Mouse (Mus musculus) ES-E14 (cell line): ENCODE measurements at regions not wholly inside any gene's neighbourhood (a gene's known extent, or its start where the extent isn't known, plus 50 kb on each side); places are given as distances from the start of the nearest gene placed in this dataset.

ENCODE experiments used
- DNase-seq: peaks from one replicate; pipeline ENCODE4 v3.0.0-alpha.2; 2013; ENCODE audit warnings: low read depth, low spot score
- H3K27ac ChIP-seq: 2 replicates; pipeline ENCODE4 v1.5.1; 2012; ENCODE audit warnings: low read depth, mild to moderate bottlenecking, low read length, moderate library complexity, mixed read lengths; ENCODE audit not compliant: poor library complexity, insufficient read depth, severe bottlenecking
- H3K36me3 ChIP-seq: 2 replicates; pipeline ENCODE4 v1.6.1; 2012; ENCODE audit warnings: mild to moderate bottlenecking, low read length, moderate library complexity, mixed read lengths; ENCODE audit not compliant: control insufficient read depth, poor library complexity, insufficient read depth, severe bottlenecking
- H3K4me1 ChIP-seq, 2 experiments: fragments of 150-350 bp in 1 of 2; sonication (generic) in 1 of 2; 2 replicates each; pipeline ENCODE4 v1.6.1; 2012; ENCODE audit warnings: low read length in 2 of 2, mild to moderate bottlenecking in 1 of 2, mixed read lengths in 1 of 2; ENCODE audit not compliant: control insufficient read depth in 2 of 2, insufficient read depth in 2 of 2, poor library complexity in 1 of 2
- H3K4me3 ChIP-seq, 2 experiments: fragments of 150-350 bp in 1 of 2; sonication (generic) in 1 of 2; 2 replicates each; pipeline ENCODE4 v1.5.1; 2012; ENCODE audit warnings: low read length in 2 of 2, low read depth in 1 of 2, mild to moderate bottlenecking in 1 of 2, mixed read lengths in 1 of 2; ENCODE audit not compliant: insufficient read depth in 1 of 2, poor library complexity in 1 of 2, severe bottlenecking in 1 of 2
- H3K9ac ChIP-seq: 2 replicates; pipeline ENCODE4 v1.6.1; 2012; ENCODE audit warnings: low read depth, mild to moderate bottlenecking, low read length, mixed read lengths; ENCODE audit not compliant: poor library complexity, insufficient read depth, severe bottlenecking
- H3K9me3 ChIP-seq: fragments of 150-350 bp; sonication (generic); 2 replicates; pipeline ENCODE4 v1.6.1; 2012; ENCODE audit warnings: low read depth, mild to moderate bottlenecking, low read length; ENCODE audit not compliant: control insufficient read depth, insufficient read depth
- CHD2 ChIP-seq: IDR thresholded peaks from 2 replicates; pipeline ENCODE4 v1.6.1; 2014; ENCODE audit warnings: mild to moderate bottlenecking, low read depth, low read length, inconsistent platforms
- HCFC1 ChIP-seq: IDR thresholded peaks from 2 replicates; pipeline ENCODE4 v1.6.1; 2012; ENCODE audit warnings: low read length, inconsistent platforms, borderline replicate concordance; ENCODE audit not compliant: insufficient read depth
- MAFK ChIP-seq: IDR thresholded peaks from 2 replicates; pipeline ENCODE4 v1.6.1; 2014; ENCODE audit warnings: mild to moderate bottlenecking, low read depth, low read length, inconsistent platforms; ENCODE audit not compliant: insufficient read depth
- ZC3H11A ChIP-seq: IDR thresholded peaks from 2 replicates; pipeline ENCODE4 v1.6.1; 2012; ENCODE audit warnings: low read depth, mild to moderate bottlenecking, inconsistent platforms, low read length, borderline replicate concordance
- ZNF384 ChIP-seq: IDR thresholded peaks from 2 replicates; pipeline ENCODE4 v1.6.1; 2012; ENCODE audit warnings: low read depth, low read length, inconsistent platforms
- in situ Hi-C, 2 experiments: fragments of 600-800 bp; cut with MboI; formaldehyde crosslinking; loops; one replicate each; pipeline ENCODE4 v1.15.1; 2025; ENCODE audit warnings: low sequenced_read_pairs in 2 of 2, inconsistent platforms in 1 of 2; ENCODE audit not compliant: unreplicated experiment in 2 of 2

- Histone ChIP-seq H3K9ac (no peak overlapping the region), H3K4me1 (no peaks in the 10 kb centered on the region), H3K9me3 (no peaks in the 10 kb centered on the region), H3K36me3 (no peaks in the 10 kb centered on the region), H3K27ac (no peak overlapping the region), H3K4me3 (no peak overlapping the region)
- TF ChIP-seq MAFK (no peak), HCFC1 (no peak), CHD2 (no peak), ZC3H11A (no peak), ZNF384 (no peak)
- in situ Hi-C loops: no loop called here
- DNase-seq: no peak
These were observed 61.8 kb upstream of the Dync1i1 start for GRCm38 (mm10) chr6:5663433-5664175.

DNA sequence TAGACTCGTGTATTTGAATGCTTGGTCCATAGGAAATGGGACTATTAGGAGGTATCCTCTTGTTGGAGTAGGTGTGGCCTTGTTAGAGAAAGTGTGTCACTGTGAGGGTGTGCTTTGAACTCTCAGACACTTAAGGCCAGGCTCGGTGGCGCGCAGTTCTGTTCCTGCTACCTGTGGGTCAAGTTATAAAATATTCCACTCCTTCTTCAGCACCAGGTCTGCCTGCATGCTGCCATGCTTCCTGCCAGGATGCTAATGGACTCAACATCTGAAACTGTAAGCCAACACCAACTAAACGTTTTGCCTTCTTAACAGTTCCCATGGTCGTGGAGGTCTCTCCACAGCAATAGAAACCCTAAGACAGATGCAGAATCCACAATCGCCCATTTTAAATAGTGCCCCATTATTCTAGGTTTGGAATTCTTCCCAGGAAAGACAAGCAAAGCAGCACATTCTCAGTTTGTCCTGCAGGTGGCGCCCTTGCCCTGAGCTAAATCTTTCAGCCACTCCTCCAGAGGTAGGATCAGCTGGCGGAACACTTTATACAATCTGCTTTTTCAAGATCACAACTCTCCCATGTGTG is 80.2 kb upstream of the Dync1i1 start:
- Histone ChIP-seq H3K9ac (no peak overlapping the region), H3K9me3 (no peaks in the 10 kb centered on the region), H3K36me3 (no peaks in the 10 kb centered on the region), H3K27ac (no peak overlapping the region), H3K4me3 (no peak overlapping the region), H3K4me1 (no peaks in the 10 kb centered on the region)
- TF ChIP-seq ZNF384: no peak
- peak; percentile 98 for TF ChIP-seq ZC3H11A
- in situ Hi-C loops: loop anchor here in 1 of 2 experiments (5.0 to 25.0 kb wide), 2 partner anchors 162 to 367 kb away; no protein-coding TSS in a partner anchor
- peak; percentile 68 for DNase-seq

- no peak overlapping the region for H3K27ac ChIP-seq
- DNase-seq: no peak
- TF ChIP-seq HCFC1 (no peak), CHD2 (no peak), ZC3H11A (no peak), MAFK (no peak), ZNF384 (no peak)
- no peaks in the 10 kb centered on the region for H3K9me3 ChIP-seq
- H3K36me3 ChIP-seq: no peaks in the 10 kb centered on the region
- no peak overlapping the region for H3K4me3 ChIP-seq
- in situ Hi-C loops: loop anchor here in 1 of 2 experiments (25.0 kb wide), 1 partner anchor 378 kb away; no protein-coding TSS in a partner anchor
- no peak overlapping the region for H3K9ac ChIP-seq
- no peaks in the 10 kb centered on the region for H3K4me1 ChIP-seq
These were observed 91.2 kb upstream of the Dync1i1 start for GRCm38 (mm10) chr6:5634222-5634621.

- no peak overlapping the region for H3K27ac ChIP-seq
- no peak overlapping the region for H3K9ac ChIP-seq
These were observed 92.3 kb upstream of the Dync1i1 start for GRCm38 (mm10) chr6:5633036-5633708.

More at GRCm38 (mm10) chr6:5633036-5633708, 92.3 kb upstream of the Dync1i1 start:
- Histone ChIP-seq H3K36me3 (no peaks in the 10 kb centered on the region), H3K9me3 (no peaks in the 10 kb centered on the region), H3K4me3 (no peak overlapping the region), H3K4me1 (no peaks in the 10 kb centered on the region)
- in situ Hi-C loops: loop anchor here in 1 of 2 experiments (25.0 kb wide), 1 partner anchor 379 kb away; no protein-coding TSS in a partner anchor
- TF ChIP-seq HCFC1: no peak
- no peak for TF ChIP-seq CHD2
- TF ChIP-seq ZNF384: no peak
- TF ChIP-seq MAFK: no peak
- TF ChIP-seq ZC3H11A: peak; percentile 36; the same call in 1 of the 2 replicates
- peak; percentile 47 for DNase-seq
